Mouse (Mus musculus): Measurements from ENCODE around the gene Mylk2.

DNA sequence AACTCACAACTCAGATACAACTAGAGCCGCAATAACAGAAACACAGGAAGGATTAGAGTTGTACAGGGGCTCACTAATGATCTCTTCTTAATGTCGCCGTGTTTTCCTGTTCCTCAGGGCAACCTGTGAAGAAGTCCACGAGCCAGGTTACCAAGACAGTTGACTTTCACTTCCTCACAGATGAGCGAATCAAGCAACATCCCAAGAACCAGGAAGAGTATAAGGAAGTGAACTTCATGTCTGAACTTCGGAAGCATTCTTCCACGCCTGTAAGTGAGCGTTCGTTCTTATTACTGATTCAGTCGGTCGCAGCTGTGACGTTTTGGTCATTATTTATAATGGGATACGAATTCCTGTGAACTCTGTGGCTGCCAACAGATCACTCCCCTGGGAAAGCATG is 30.3 kb upstream of the Mylk2 start:
- TF ChIP-seq CTCF (IDR thresholded peaks at IDR 0.05; ENCODE audit: borderline replicate concordance, insufficient read depth, low read length): no peak
- no peak for TF ChIP-seq POLR2A (IDR thresholded peaks at IDR 0.05; ENCODE audit: low read depth, low read length)
